Mouse (Mus musculus): ENCODE results near the gene Arpc5.

DNA sequence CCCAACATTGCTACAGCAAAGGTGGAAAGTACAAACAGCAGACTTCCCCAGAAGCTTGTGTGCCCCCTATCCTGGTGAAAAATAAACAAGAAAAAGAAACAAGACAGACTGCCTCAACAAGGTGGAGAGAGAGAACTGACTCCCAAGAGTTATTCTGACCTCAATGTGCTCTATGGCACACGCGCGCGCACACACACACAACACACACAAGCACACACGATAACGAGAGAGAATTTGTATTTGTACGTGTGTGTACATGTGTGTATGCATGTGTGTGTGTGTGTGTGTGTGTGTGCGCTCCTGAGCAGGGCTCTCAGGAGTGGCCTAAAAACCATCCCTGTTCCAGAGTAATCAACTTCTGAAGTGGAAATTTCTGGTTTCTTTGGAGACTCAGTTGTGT is 18.3 kb downstream of the Arpc5 start:
- no peak for TF ChIP-seq CTCF (conservative IDR thresholded peaks at IDR 0.05; ENCODE audit: low read length)
- TF ChIP-seq NANOG (IDR thresholded peaks at IDR 0.05; ENCODE audit: borderline replicate concordance, low read length), result no peak
- no peak for TF ChIP-seq POU5F1 (IDR thresholded peaks at IDR 0.05; ENCODE audit: borderline replicate concordance, low read length)
